Mouse (Mus musculus) fibroblast of lung, adult 2 months (primary cell): ENCODE data around the gene Mfsd4a.

Source experiments
- DNase-seq: peaks from one replicate; pipeline ENCODE4 v3.0.0-alpha.2; 2011; ENCODE audit warnings: low read depth

Mfsd4a gene

GRCm38 (mm10) chr1:132065475-132066172, 2.2 kb downstream of the Mfsd4a start:
- DNase-seq, result no peak

- DNase-seq, result no peak
These were observed 2.9 kb downstream of the Mfsd4a start for GRCm38 (mm10) chr1:132065001-132065400.

GRCm38 (mm10) chr1:132063096-132063495, 4.8 kb downstream of the Mfsd4a start:
- no peak for DNase-seq

DNA sequence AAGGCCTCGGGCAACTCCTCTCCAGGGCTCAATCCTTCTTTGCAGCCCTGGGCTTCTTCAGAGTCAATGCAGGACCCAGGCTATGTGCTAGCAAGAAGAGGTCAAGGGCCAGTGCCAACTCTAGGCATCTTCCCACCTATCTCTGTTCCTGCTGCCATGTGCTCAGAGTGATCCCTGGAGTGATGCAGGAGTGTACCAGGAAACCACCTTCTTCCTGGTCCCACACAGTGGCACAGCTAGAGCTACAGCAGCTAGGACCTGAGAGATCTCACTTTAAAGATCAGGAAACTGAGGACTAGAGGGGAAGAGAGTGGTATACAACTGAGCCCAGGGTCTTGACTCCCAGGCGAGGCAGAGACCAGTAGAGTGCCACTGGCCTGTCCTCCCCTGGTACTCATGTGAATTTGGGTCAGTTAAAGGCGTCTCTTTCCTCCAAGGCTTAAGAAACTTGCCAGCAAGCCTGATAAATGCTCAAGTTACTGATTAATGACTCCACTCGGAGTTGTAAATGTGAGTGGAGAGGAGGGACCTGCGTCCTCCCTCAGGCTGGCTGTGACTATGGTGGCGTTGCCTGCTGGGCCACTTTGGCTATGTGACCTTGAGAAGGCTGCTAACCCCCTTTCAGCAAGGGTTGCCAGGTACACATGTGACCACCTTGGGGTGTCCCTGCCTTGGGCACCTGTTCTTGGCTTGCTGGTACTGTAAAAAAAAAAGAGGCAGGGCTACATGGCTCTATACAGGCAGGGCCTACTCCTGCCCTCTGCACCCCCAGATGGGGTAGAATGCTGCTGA, 5.9 kb downstream of the Mfsd4a start:
- no peak for DNase-seq

DNA sequence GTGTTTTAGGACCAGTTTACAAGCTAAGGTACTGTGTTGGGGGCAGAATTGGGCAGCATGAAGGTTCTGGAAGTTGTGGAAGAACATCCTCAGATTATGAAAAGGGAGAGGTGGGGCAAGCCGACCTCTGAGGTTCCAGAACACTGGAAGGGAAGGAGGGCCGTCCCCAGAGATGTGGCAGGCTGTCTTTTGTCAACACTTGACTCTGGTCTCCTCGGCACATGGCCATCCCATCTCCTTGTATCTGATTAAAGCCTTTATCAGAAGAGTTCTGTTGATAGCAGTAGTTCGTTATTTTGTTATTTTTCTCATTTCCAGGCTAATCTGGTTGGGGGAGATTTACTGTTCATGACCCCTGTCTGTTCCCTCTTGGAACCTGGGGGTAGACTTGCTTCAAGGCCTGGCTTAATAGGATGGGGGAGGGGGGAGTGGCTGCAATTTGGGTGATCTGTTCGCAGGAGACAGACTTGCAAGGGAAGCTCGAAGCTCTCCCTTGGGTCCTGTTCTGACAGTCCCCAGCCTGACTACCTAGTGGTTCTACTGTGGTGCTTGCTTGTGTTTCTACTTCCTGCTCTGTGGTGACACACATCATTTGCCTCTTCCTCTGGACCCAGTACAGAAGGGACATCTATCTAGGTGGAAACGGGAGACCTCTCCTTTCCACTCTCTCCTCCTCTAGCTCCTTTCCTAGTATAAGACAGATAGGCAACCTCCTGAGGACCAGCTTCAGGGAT, 7.7 kb downstream of the Mfsd4a start:
- no peak for DNase-seq

DNA sequence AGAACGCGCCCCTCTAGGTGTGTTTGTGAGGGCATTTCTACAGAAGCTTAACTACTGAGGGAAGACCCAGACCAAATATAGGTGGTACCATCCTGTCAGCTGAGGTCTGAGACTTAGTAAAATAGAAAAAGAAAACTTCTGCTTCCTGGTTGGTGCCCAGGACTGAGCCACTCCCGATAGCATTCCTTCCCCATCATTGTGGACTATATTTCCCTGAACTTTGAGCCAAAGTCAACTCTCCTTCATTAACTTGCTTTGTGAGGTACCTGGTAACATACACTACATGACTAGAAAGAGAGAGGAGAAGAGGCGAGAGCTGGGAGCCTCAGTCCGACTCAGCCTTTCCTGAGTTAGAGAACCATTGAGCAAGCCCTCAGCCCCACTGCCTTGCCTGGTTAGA, 9.3 kb downstream of the Mfsd4a start:
- DNase-seq, result no peak

DNA sequence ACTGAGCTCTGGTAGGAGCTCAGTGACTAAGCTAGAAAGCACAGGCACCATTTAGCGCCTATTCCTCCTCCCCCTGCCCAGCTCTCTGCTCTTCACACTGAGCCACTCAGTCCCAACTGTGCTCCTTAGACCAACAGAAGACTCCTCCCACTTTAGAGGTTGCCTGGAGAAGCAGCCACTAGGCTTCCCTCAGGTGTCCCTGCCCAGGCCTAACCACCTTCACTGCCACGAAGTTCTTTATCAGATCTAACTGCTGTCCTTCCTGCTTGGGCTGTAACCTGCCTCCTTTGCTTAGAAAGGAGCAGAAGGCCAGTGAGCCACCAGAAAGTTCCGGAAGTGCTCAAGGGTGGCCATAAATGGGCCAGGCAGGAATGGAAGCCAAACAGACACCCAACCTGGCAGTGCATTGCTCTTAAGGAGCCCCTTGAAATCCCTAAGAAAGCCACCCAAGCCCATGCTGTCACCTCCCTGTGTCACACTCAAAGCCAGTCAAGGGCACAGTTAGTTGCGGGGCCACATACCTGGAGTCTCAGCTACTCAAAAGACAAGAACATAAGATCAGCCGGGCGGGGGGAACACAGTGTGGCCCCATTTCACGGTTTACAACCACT, 12.7 kb downstream of the Mfsd4a start:
- DNase-seq, result no peak

- no peak for DNase-seq
These were observed 13.5 kb downstream of the Mfsd4a start for GRCm38 (mm10) chr1:132054387-132054786.

DNA sequence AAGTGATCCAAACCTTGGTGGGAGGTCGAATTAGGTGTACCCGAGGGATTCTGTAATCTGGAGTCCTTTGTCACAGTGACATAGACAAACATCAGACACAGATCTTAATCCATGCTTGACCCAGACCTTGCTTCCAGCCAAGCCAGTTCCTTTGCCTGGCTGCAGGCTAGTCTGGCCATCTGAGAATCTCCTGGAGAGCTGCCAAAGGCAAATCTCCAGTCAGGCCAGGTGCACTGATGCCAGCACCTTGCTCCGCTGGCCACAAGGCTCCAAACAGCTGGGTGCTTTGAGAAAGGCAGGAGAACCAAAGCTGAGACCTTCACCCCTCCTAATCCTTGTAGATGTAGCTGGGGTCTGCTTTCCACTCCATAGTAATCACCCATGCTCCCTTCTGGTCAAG, 16.1 kb downstream of the Mfsd4a start:
- no peak for DNase-seq

DNA sequence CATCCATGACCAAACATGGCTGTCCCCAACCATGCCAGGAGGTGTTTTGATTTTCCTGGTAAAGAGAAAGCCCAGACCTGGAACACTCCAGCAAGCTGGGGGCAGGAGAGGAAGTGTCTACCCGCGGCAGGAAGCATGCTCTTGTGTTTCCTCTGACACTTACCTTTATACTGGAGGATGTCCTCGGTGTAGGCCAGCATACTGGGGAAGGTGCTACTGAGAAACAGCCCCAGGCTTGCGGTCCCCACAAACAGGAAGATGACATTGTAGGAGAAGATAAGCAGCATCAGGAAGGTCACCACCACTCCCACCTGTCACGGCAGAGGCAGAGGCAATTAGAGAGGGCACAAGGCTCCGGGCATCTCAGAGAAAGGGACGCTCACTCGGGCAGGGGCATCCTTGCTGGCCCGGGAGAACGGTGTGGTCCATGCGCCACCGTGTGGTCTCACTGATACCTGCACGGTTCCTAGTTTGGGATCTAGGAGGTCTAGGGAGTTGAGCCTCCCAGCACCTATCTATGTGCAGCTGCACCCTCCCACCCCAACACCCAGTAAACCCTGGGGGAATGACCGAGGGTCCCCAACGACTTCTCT, 21.6 kb downstream of the Mfsd4a start:
- no peak for DNase-seq

GRCm38 (mm10) chr1:132043759-132044158, 24.1 kb downstream of the Mfsd4a start:
- DNase-seq, result no peak

DNA sequence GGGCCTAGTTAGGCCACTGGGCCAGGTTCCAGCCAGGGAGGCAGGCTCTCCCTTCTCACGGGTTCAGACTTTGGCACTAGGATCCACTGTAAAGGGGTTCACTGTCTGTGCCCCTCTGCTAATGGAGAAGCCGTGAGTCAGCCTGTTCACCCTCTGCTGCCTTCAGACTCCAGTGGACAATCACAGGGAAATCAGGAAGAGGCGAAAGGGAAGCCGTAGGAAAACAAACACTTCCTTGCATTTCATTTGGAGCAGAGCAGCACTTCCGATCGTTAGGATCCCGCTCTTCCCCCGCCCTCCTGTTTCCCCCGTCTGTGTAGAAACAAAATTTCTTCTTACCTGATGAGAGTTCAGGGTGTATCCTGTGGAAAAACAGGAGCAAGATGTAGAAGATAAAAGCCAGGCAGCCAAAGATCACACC, 27.7 kb downstream of the Mfsd4a start:
- DNase-seq, result no peak

GRCm38 (mm10) chr1:132038753-132039152, 29.1 kb downstream of the Mfsd4a start:
- no peak for DNase-seq

DNA sequence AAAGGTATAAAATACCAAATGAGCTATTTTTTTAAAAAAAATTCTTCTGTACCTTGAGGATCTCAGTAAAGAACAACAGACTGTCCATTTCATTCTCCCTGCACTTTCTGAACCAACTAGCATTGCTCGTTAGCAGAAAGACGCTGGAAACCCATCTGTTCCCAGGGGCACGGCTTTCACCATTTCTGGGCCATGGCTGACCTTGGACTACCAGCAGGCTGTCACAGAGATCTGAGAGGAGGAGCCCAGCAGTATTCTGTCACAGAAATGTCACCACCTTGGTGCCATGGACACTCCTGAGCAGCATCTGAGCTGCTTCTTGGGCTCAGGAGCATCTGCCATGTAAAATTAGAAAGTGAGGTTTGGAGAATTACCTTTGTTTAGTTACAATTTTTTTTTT, 30.1 kb downstream of the Mfsd4a start:
- DNase-seq, result no peak

DNA sequence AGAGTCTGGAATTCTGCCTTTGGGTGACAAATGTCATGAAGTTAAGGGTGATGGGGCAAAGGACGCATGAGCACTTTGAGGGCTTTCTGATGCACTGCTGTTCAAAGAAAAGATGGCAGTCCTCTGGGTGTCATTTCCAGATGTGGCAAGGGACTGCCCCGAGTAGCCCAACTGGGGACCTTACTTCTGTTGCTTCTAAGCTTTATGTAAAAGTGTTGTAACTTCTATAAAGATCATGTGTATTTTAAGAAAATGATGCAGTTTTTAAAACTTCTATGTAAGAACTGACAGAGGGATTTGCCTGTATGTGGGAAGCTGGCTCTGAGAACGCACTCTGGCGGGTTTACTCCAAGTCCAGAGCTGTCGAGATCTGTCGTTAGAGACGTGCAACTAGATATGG, 35.7 kb downstream of the Mfsd4a start:
- no peak for DNase-seq

DNA sequence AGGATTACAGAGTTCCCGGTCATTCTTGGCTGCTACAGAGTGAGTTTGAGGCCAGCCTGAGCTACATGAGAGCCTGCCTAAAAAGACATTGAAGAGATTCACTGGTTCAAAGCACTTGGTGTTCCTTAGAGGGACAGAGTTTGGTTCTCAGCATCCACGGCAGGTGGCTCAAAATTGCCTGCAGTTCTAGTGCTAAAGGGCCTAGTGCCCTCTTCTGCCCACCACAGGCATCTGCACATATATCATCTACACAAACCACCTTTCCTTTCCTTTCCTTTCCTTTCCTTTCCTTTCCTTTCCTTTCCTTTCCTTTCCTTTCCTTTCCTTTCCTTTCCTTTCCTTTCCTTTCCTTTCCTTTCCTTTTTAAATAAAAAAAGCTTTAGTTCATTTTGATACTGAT, 37.3 kb downstream of the Mfsd4a start:
- no peak for DNase-seq

DNA sequence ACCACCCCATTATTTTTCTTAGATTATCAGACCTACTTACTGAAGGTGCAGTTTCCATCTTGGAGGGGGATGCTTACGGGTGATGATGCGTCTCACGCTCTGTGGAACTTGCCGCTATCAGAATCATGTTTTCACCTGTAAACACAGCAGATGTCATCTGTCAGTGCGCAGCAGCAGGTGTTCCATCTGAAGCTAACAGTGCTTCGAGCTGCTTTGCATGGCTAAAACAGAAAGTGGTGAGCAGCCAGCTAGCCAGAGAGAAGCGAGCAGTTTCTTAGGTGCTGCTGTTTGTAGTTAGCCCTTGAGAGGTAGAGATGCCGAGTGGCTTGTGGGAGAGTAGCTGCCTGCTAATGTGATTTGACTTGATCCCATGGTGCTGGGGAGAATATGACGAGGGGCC, 39.4 kb downstream of the Mfsd4a start:
- no peak for DNase-seq

DNA sequence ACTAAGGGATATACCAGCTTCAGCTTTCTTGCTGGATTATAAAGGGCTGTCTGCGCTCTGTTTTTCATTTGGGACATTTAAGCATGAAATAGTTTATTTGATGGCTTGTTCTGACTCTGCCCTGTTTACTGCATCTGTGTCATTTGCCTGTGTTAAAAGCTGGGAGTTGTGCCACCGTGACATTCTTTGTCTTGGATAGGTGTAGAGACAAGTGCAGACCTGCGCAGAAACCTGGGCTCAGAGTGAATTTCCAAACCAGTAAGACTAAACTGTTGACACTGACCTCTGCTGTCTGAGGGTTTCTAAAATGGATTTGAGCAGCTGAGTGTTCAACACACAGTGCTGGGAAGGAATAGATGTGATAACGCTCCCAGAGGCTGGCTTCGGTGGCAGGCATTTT, 39.9 kb downstream of the Mfsd4a start:
- no peak for DNase-seq

- no peak for DNase-seq
These were observed 40.8 kb downstream of the Mfsd4a start for GRCm38 (mm10) chr1:132026925-132027646.

- no peak for DNase-seq
These were observed 45.8 kb downstream of the Mfsd4a start for GRCm38 (mm10) chr1:132022107-132022506.

- DNase-seq, result no peak
These were observed 48.0 kb downstream of the Mfsd4a start for GRCm38 (mm10) chr1:132019876-132020275.
